Mouse (Mus musculus): ENCODE measurements around the gene Ptcra.
A peak's percentile ranks its signal among the peaks of the same experiment; 100 is the strongest.
"Not testable (repeated sequence)": the region's sequence is repeated elsewhere in the genome, so short reads cannot be mapped to it uniquely, and the experiment has no call there.

Gene Ptcra

DNA sequence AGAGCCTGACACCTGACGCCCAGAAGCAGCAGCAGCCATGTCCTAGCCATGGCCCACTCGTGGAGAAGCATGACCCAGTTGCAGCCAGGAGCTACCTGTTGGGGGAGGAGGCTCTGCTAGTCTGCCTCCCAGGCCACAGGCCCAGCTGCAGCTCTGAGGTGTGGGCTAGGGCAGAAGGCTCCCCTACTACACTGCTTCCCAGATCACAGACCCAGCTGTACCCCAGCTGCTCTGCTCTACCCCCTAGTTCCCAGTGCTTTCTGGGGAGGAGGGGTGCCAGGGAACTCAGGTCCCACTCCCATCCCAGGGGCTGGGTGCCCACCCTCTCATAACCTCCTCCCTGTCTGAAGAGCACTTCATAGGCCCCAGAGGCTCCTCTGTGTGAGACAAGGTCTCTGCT, at the start of gene Ptcra:
Gene Ptcra (minus strand): TSS at position 169 of the 400 bp plus-strand sequence.
- no peak for DNase-seq (ENCODE audit: low read depth, low spot score)

DNA sequence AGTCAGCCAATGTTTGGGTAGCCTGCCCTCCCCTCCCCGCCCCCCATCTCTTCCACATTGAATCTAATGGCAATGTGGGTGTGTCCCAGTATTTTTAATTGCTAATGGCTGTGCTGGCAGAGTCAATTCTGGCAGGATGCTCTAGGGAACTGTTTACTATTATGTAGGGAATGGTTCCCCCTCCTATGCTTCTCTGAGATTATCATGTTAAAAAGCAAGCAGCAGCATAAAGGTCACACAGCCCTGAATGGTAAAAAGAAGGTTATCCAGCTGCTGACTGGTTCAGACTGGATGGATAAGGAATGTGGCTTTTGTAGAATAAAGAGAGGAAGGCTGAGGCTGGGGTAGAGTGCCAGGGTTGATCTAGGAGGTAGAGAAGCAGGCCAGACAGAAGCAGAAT, 48.9 kb upstream of the Ptcra start:
- peak; percentile 74 for DNase-seq (ENCODE audit: low read depth, low spot score)

- no peak for DNase-seq (ENCODE audit: low read depth, low spot score)
These were observed 47.2 kb upstream of the Ptcra start for GRCm38 (mm10) chr17:46810672-46811071.

- DNase-seq (ENCODE audit: low read depth, low spot score): no peak
These were observed 45.8 kb upstream of the Ptcra start for GRCm38 (mm10) chr17:46809131-46809830.

DNA sequence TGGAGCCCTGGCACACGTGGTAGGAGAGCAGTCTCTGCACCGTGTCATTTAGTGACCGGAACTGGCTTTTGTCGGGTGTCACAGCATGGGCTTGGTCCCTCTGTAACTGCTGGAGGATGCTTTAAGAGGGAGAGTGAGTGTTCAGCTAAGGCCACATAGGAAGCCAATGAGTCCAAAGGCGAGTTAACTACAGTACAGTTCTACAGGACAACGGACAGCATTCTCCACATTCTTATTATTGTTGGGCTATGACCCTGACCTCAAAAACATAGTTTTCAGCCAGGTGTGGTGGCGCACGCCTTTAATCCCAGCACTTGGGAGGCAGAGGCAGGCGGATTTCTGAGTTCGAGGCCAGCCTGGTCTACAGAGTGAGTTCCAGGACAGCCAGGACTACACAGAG, 44.9 kb upstream of the Ptcra start:
- no peak for DNase-seq (ENCODE audit: low read depth, low spot score)

DNA sequence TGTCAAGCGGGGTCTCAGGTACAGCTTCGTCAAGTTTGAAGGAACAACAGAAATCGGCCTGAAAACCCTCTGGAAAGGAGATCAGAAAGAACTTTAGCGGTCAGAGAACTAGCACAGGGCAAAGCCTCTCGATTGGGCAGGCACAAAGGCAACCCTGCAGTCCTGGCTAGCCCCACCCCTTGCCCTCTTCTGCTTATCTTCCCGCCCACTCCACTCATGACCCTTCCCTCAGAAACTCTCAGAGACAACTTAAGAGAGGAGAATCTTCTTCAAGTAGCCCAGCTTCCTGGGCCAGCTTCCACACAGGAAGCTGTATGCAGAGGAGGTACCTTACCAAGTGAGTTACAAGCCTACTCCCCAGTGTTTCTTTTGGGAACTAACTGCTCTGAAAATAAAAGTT, 38.2 kb upstream of the Ptcra start:
- no peak for DNase-seq (ENCODE audit: low read depth, low spot score)

DNA sequence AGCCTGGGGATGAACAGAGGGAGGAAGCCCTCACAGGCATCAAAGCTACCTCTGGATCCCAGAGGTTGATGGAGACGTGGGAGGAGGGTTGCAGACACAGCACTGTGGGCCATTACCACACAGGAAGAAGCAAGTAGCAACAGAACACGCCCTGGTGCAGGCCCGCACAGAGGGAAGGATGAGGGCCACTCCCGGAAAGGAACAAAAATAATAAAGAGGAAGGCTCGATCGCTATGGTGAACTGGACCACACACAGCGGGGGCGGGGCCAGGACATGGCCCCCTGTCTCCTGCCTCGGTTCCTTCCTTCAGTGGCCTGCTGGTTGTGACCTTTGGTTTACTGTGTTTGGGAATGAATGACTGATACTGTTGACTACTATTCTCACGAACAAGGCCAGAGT, 36.2 kb upstream of the Ptcra start:
- peak; percentile 48 for DNase-seq (ENCODE audit: low read depth, low spot score)

GRCm38 (mm10) chr17:46797386-46797785, 33.9 kb upstream of the Ptcra start:
- DNase-seq (ENCODE audit: low read depth, low spot score): no peak

DNA sequence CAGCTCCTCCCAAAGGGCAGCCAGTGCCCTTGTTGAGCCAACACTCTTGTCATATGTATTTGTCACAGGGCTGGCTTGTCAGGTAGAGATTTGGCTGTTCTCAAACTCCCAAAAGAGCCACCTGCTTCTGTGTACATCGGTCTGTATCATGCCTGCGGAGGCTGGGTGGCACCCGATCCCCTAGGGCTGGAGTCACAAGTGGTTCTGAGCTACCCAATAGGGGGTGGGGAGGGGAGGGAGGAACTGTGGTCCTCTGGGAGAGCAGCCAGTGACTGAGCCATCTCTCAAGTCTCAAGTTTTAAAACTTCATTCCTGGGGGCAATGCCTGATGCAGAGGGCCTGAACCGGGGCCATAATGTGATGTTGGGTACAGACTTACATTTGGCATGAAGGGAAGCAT, 33.2 kb upstream of the Ptcra start:
- no peak for DNase-seq (ENCODE audit: low read depth, low spot score)

GRCm38 (mm10) chr17:46792963-46793362, 29.5 kb upstream of the Ptcra start:
- no peak for DNase-seq (ENCODE audit: low read depth, low spot score)

DNA sequence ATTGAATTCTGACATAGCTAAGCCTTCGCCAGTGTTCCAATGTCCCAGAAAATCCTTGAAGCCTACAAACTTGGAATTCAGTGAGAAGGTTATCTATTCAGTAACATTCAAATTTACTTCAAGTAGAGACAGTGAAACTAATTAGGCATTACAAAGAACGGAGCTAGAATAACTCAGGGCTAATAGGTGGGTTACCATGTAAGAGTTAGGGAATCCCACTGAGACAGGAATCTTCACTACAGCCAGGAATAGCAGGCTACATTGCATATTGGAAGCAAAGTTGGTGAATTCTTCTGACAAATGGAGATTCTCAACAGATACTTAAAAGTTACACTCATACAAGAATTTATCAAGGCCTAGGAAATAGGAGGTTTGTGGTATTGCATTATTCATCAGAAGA, 24.5 kb upstream of the Ptcra start:
- not testable (repeated sequence) for DNase-seq (ENCODE audit: low read depth, low spot score)

DNA sequence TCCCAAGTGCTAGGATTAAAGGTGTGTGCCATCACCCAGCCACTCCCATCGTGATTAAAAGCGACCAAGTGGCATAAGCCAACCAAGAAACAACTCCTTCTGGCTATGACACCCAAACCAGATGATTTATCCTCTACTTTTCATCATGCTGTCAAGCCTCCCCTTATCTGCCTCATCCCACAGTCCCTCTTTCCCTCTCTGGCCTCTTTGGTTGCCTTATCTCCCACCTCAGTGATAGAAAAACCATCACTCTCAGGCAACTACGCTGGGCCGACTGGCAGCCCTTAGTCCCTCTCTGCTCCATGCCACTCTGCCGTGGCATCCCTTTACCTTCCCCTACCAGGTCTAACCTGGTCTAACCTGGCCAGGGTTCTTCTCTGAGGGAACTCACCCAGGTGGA, 23.4 kb upstream of the Ptcra start:
- DNase-seq (ENCODE audit: low read depth, low spot score): no peak

GRCm38 (mm10) chr17:46783222-46783565, 19.7 kb upstream of the Ptcra start:
- no peak for DNase-seq (ENCODE audit: low read depth, low spot score)

DNA sequence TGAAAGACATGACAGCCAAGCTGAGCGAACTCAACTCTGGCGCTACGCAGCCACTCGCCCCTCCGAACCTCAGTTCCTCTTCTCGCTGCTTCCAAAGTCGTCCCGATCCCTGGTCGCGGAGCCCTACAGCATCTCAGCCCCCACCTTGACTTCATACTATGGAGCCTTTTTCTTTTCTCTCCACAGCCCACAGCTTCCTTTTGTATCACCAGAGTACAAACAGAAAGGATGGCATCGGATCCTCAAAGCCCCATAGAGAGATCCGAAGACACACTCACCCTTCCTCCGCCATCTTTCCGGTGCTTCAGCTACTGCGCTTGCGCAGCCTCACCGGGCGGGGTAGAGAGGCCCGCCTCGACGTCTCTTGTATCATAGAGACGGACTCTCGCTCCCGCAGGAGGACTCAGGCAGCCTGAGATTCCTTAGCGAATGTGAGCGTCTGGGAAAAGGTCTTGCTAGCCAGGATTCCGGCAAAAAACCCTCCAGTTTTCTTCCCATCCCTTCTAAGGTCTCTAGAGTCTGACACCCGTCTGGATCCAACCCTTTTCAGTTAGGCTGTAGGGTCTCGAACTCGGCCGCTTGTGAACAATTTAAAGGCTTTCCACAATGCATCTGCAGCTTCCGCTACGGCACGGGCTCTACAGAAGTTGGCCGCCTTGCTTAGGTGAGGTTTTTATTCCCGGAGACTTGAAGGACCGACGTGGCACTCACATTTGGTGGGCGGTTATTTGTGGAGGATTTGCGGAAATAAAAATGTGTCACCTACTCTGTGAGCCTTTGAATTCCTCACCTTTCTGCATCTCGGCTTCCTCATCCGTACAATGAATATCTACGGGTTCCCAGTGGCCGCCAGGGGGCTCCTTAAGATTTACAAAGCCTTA, 19.1 kb upstream of the Ptcra start, which contains the start of gene Rpl7l1:
Gene Rpl7l1 (minus strand): TSS at position 332 of the 881 bp plus-strand sequence.
- DNase-seq (ENCODE audit: low read depth, low spot score): peak; percentile 80

DNA sequence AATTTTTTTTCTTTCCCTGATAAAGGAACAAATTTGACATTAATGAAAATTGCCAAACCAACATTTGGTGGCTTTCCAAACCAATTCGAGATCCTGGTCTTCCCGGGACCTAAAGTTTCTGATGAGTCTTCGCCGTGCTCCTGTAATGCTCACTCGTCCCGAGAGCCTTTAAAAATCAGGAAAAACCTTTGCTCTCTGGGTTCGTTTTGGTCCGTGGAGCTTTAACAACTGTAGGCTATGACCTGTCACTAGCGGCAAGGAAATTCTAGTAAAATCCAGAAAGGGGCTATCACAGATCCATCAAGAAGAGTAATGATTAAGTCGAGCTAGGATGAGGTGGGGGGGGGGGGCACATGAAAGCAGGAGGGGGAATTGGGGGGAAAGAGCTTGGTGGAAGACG, 18.4 kb upstream of the Ptcra start:
- no peak for DNase-seq (ENCODE audit: low read depth, low spot score)

DNA sequence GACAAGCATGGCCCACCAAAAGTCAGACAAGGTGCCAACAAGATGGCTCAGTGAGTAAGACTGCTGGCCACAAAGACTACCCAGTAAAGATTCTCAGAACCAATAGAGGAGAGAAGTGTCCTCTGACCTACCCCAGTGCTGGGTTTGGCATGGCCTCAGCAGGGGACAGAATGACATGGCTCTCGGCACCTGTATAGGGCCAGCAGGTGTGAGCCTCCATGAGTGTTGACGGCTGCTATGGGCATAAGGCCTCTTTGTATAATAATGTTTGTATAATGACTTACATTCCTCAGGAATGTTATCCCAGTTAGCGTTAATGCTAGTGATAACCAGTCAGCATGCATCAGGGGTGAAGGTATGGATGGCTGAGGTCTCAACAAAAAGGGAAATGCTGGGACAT, 12.6 kb upstream of the Ptcra start:
- DNase-seq (ENCODE audit: low read depth, low spot score): no peak

GRCm38 (mm10) chr17:46775070-46775469, 11.6 kb upstream of the Ptcra start:
- DNase-seq (ENCODE audit: low read depth, low spot score): no peak

- DNase-seq (ENCODE audit: low read depth, low spot score): no peak
These were observed 10.6 kb upstream of the Ptcra start for GRCm38 (mm10) chr17:46774131-46774472.

DNA sequence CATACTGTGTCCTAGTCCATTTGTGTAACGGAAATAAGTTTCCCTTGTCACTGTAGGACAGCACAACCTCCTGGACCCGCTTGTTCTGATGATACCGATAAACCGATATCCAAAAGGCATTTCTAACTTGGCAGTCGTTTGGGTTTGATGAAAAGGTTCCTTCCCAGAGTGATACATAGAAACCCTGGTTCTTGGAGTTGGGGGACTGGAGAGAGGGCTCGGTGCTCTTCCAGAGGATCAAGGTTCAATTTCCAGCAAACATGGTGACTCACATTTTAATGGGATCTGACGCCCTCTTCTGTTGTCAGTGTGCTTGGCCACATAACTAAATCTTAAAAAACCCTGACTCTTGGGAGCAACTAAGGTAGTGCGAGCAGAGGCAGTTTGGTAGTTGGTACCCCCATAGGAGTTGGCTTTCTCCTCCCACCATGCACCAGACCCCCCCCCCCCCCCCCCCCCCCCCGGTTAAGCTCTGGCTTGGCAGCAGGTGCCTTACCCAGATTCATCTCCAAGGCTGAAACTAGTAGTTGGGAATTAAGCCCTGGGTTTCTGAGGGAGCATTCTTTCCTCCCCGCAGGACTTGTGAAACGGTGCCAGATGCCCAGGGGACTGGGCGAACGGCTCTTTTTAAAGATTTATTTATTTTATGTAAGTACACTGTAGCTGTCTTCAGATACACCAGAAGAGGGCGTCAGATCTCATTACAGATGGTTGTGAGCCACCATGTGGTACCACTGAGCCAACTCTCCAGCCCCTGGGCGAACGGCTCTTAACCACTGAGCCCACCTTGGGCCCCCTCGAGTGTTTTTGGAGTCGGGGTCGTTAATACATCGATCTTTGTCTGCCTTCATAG, 10.0 kb upstream of the Ptcra start:
- DNase-seq (ENCODE audit: low read depth, low spot score): no peak

DNA sequence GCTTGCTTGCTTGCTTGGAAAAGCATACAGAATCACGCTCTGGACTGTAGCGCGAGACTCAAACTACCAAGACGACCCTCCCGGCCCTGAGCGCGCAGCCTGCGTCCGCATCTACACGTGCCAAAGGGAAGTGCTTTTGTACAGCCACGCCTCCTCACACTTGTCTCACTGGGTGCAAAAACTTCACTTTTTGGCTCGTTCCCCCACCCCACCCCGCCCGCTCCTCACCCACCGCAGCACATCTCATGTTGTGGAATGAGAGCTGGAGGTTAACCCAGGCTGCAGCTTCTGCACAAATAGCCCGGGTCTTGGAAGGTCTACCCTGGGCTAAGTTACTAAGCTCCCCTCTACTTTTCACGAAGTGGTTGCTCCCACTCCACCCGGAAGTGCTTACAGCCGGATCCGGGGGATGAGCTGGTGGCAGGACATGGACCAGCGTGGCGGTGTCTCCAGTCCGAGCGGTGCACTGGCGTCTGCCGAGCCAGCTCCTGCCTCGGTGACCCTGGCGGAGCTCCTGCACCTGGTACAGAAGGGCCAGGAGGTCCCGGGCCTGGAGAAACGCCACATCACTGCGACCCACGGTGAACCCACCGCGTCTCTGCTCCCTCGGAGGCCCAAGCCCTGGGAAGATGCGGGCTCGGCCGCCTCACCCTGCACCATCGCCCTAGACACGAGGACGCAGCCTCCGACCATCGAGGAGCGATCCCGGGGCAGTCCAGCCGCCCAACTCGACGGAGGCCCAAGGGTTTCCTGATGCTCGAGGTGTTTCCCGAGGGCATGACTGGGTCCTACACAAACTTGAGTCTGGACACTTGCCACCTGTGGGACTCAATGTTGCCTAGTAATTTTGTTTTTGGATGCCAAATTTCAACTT, 9.1 kb upstream of the Ptcra start, which contains the start of gene 2310039H08Rik:
Gene 2310039H08Rik (plus strand): TSS at position 232 of the 874 bp plus-strand sequence.
- DNase-seq (ENCODE audit: low read depth, low spot score): peak; percentile 74

- DNase-seq (ENCODE audit: low read depth, low spot score): no peak
These were observed 8.5 kb upstream of the Ptcra start for GRCm38 (mm10) chr17:46772038-46772403.
